Mouse (Mus musculus): Measurements from ENCODE around the gene Tmem163.

- TF ChIP-seq CTCF (IDR thresholded peaks at IDR 0.05; ENCODE audit: low read depth): no peak
- no peak for TF ChIP-seq EP300 (IDR thresholded peaks at IDR 0.05; ENCODE audit: low read depth)
These were observed 16.8 kb downstream of the Tmem163 start for GRCm38 (mm10) chr1:127662385-127663068.
